Mouse (Mus musculus) neural tube, embryonic 15.5 days (tissue): ENCODE data around the gene Actl6b. TPM values are rescaled to one million over a fixed set of nuclear protein-coding genes. Genes with fewer than 3 reads are reported as not detected.

Experiments used
- ATAC-seq: fragments of 200-750 bp; cut with Nextera tagmentation; 2 replicates; pipeline ENCODE4 v1.8.0; 2017; ENCODE audit warnings: mild to moderate bottlenecking, moderate TSS enrichment, moderate library complexity; ENCODE audit not compliant: low FRiP score
- H3K27ac ChIP-seq: fragments of 300-500 bp; sonication (generic); replicated peaks from 2 replicates; pipeline ENCODE4 v1.5.1; 2015; ENCODE audit warnings: mild to moderate bottlenecking, inconsistent platforms
- H3K27me3 ChIP-seq: fragments of 300-500 bp; sonication (generic); replicated peaks from 2 replicates; pipeline ENCODE4 v1.6.1; 2015; ENCODE audit warnings: inconsistent platforms
- H3K36me3 ChIP-seq: fragments of 300-500 bp; sonication (generic); 2 replicates; pipeline ENCODE4 v1.6.1; 2015; ENCODE audit warnings: inconsistent platforms
- H3K4me1 ChIP-seq: fragments of 300-500 bp; sonication (generic); 2 replicates; pipeline ENCODE4 v1.6.1; 2015; ENCODE audit warnings: inconsistent platforms
- H3K4me2 ChIP-seq: fragments of 300-500 bp; sonication (generic); 2 replicates; pipeline ENCODE4 v1.6.1; 2015; ENCODE audit warnings: inconsistent platforms, mild to moderate bottlenecking, moderate library complexity
- H3K4me3 ChIP-seq: fragments of 300-500 bp; sonication (generic); replicated peaks from 2 replicates; pipeline ENCODE4 v1.5.1; 2015; ENCODE audit warnings: mild to moderate bottlenecking, inconsistent platforms
- H3K9ac ChIP-seq: fragments of 300-500 bp; sonication (generic); replicated peaks from 2 replicates; pipeline ENCODE4 v1.6.1; 2015; ENCODE audit warnings: mild to moderate bottlenecking, inconsistent platforms
- H3K9me3 ChIP-seq: fragments of 300-500 bp; sonication (generic); replicated peaks from 2 replicates; pipeline ENCODE4 v1.6.1; 2016; ENCODE audit warnings: inconsistent platforms
- WGBS: fragments of 180-500 bp; shearing (Covaris S2); methylation state at CpG from one replicate; pipeline ENCODE4 v1.1.7; 2015; ENCODE audit warnings: mixed read lengths; 5-methylcytosine and 5-hydroxymethylcytosine counted together
- polyA plus RNA-seq: library from polyadenylated mRNA; unstranded; fragments of >200 nt; fragmentation: Nextera tagmentation; extraction: Ambion mirVana; gene quantifications from 2 replicates; pipeline ENCODE4 v1.2.1, GENCODE M21; 2015

The Actl6b gene
- polyA plus RNA-seq, 1 experiment from 2014 or later = 258 TPM

DNA sequence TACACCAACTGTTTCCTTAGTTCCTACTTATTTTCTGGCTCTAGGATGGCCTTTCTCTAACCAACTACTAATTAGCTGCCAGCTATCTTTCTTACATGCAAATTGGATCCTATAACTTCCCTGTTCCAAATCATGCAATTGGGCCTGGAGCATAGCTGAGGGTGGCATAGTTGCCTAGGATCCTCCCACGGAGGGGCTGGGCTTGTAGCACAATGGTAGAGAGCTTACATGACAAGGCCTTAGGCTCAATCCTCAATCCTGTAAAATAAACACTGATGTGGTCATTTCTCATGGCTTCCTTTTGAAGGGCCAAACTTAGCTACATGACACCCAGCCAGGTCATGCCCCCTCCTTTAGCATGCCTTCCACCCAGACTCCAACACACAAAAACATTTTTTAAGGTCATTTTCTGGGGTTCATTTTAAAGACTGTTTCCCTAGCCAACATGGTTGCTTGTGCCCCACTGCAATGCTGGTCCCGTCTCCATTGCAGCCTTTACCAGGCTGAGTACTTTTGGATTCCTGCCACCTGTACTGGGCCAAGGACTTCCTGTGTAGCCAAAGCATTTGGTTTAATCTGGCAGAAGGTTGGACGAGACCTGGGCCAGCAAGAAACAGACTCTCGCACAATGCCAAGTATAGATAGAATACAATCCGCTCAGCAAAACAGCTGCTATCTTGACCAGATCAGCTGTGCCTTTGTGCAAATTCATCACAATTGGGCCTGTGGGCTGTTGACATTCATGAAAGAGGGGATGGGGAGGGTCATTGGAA is 11.4 kb upstream of the Actl6b start:
- Histone ChIP-seq H3K9ac (no peak overlapping the region), H3K36me3 (no peaks in the 10 kb centered on the region), H3K27ac (no peak overlapping the region), H3K4me1 (peaks cover 6% of the 10 kb centered on the region), H3K27me3 (no peaks in the 10 kb centered on the region), H3K9me3 (no peaks in the 10 kb centered on the region), H3K4me2 (no peak overlapping the region), H3K4me3 (no peak overlapping the region)
- ATAC-seq = no peak
- 68% methylated on average over 5 of the region's 5 CpGs for WGBS

DNA sequence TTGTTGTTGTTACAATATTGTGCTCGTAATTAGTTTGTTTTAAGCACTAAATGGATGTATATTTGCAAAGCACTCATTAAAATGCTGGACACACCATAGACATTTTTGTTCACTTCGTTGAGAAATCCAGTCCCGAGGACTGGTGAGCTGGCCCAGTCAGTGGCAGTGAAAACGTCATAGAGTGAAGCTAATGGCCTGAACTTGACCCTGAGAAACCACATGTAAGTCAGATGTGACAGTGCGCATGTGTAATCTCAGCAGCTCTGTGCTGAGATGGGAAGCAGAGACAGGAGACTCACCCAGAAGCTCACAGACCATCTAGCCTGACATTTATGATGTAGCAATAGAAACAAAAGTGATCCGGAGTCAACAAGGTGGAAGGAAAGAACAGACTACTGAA is 8.4 kb upstream of the Actl6b start:
- no peak overlapping the region for H3K4me3 ChIP-seq
- no peaks in the 10 kb centered on the region for H3K27me3 ChIP-seq
- WGBS = 62% methylated on average over 6 of the region's 6 CpGs
- no peak for ATAC-seq
- H3K36me3 ChIP-seq = no peaks in the 10 kb centered on the region
- no peaks in the 10 kb centered on the region for H3K4me1 ChIP-seq
- H3K4me2 ChIP-seq = no peak overlapping the region
- no peaks in the 10 kb centered on the region for H3K9me3 ChIP-seq
- H3K27ac ChIP-seq = no peak overlapping the region
- no peak overlapping the region for H3K9ac ChIP-seq

DNA sequence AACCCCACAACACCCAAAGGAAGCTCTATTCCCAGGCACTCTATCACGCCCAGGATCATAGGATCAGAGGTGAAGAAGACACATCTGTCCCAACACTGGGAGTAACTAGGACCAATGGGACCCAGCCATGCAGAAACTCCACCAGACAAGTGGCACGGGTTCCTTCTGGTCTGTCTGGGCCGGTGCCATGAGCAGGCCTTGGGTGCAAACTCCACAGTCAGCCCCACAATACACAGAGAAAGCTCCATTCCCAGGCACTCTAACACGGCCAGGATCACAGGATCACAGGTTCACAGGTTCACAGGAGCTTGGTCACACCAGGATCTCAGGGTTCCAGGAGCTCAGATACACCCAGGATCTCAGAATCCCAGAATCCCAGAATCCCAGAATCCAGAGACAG is 7.7 kb upstream of the Actl6b start:
- no peak overlapping the region for H3K27ac ChIP-seq
- no peaks in the 10 kb centered on the region for H3K9me3 ChIP-seq
- no peak overlapping the region for H3K4me2 ChIP-seq
- no peak overlapping the region for H3K4me3 ChIP-seq
- no peaks in the 10 kb centered on the region for H3K27me3 ChIP-seq
- WGBS = 80% methylated on average over 4 of the region's 4 CpGs
- no peak overlapping the region for H3K9ac ChIP-seq
- no peaks in the 10 kb centered on the region for H3K4me1 ChIP-seq
- H3K36me3 ChIP-seq = no peaks in the 10 kb centered on the region
- no peak for ATAC-seq

DNA sequence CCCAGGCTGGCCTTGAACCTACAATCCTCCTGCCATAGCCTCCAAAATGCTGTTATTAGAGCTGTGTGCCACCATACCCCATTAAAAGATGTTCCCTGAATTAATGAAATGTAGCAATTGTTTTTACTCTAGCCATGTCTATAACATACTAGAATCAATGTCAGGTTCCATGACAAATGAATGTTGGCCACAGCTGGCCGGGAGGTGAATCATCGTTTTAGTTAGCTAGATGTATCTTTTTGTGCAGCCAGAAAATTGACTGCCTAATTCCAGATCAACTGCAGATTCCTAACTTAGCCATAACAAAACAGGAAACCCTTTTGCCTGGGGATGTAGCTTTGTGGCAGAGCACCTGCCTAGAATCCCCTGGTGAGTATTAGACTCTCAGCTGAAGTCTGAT is 3.5 kb upstream of the Actl6b start:
- no peaks in the 10 kb centered on the region for H3K36me3 ChIP-seq
- no peak overlapping the region for H3K9ac ChIP-seq
- H3K4me3 ChIP-seq = no peak overlapping the region
- H3K27ac ChIP-seq = no peak overlapping the region
- H3K27me3 ChIP-seq = no peaks in the 10 kb centered on the region
- H3K4me1 ChIP-seq = peaks cover 18% of the 10 kb centered on the region
- no peaks in the 10 kb centered on the region for H3K9me3 ChIP-seq
- ATAC-seq = no peak
- 87% methylated on average over 2 of the region's 2 CpGs for WGBS
- H3K4me2 ChIP-seq = no peak overlapping the region

DNA sequence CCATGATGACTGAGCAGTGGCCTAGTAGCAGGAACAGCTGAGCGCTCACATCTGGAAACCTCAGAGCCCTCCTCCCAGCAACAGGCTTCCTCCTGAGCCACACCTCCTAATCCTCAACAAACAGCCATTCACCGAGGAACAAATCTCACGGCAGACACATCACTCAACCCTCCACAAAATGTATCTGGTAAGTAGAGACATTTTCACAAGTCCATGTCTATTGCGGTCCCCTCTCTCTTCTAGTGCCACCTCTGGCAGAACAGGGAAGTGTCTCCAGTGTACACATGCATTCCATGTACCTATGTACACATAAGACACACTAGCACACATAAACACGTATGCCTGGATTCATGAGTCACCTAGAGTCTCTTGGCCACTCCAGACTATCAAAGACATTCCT is 2.2 kb upstream of the Actl6b start:
- 77% methylated on average over 5 of the region's 5 CpGs for WGBS
- H3K27me3 ChIP-seq = no peaks in the 10 kb centered on the region
- ATAC-seq = no peak
- no peak overlapping the region for H3K4me3 ChIP-seq
- no peak overlapping the region for H3K27ac ChIP-seq
- no peaks in the 10 kb centered on the region for H3K9me3 ChIP-seq
- no peak overlapping the region for H3K9ac ChIP-seq
- no peak overlapping the region for H3K4me2 ChIP-seq
- H3K4me1 ChIP-seq = peaks cover 23% of the 10 kb centered on the region
- H3K36me3 ChIP-seq = no peaks in the 10 kb centered on the region

DNA sequence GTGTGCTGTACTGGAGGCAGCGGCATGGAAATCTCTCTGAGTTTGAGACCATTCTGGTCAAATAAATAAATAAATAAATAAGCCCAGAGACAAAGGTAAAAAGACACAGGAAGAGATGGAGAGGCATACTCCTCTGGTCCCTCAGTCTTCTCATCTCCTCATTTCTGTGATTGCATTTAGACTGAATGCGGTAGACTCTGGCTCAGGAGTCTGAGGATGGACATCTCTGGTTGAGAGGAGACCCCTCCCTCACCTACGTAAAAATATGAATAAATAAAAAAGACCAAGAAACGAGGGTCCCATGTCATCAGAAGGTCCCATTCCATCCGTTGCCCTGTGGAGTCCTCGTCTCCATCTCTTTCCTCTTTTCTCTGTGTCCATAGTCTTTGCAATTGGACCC is 317 bp upstream of the Actl6b start:
- H3K27me3 ChIP-seq = no peaks in the 10 kb centered on the region
- H3K36me3 ChIP-seq = no peaks in the 10 kb centered on the region
- H3K4me3 ChIP-seq = peak overlapping the region; percentile 69
- peaks cover 23% of the 10 kb centered on the region for H3K4me1 ChIP-seq
- peak overlapping the region; percentile 74 for H3K9ac ChIP-seq
- ATAC-seq = peak; percentile 59; the same call in 1 of the 2 replicates
- H3K9me3 ChIP-seq = no peaks in the 10 kb centered on the region
- WGBS = 28% methylated on average over 6 of the region's 6 CpGs
- peak overlapping the region; percentile 83 for H3K27ac ChIP-seq
- peak overlapping the region; percentile 79 for H3K4me2 ChIP-seq

DNA sequence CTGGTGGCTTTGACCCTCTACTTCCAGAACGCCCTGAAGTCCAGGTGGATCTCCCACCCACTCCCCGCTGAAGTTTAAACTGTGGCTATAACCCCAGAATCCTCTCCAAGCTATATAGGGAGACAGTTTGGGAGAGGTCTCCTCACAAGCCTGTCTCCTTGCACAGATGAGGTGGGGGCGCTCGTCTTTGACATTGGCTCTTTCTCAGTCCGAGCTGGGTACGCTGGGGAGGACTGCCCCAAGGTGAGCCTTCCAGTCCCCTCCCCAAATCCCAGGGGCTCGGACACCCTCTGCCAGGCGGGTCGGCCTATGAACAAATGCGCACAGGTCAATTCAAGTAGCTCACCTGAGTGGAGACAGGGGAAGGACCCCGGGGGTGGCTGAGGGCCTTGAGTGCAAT is 581 bp downstream of the Actl6b start:
- peak; percentile 40; the same call in 1 of the 2 replicates for ATAC-seq
- Histone ChIP-seq H3K27ac (peak overlapping the region; percentile 83), H3K4me1 (peaks cover 23% of the 10 kb centered on the region), H3K27me3 (no peaks in the 10 kb centered on the region), H3K9me3 (no peaks in the 10 kb centered on the region), H3K4me2 (peak overlapping the region; percentile 79), H3K4me3 (peak overlapping the region; percentile 69), H3K36me3 (no peaks in the 10 kb centered on the region), H3K9ac (peak overlapping the region; percentile 74)
- 40% methylated on average over 11 of the region's 11 CpGs for WGBS

DNA sequence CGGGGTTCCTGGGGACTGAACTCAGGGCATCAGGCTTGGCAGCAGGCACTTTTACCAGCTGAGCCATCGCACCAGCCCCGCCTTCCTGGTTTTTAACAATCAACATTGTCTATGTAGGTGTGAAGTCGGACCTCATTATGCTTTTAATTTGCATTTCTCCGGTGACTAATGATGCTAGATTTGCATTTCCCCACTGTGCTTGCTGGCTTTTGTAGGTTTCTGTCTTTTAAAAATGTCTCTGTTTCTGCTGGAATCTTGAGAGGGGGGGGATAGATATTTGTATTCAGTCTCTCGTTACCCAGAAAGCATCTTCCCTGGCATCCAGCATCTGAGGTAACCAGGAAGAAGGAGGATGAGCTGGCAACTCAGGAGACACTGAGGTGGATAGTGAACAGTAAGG is 8.2 kb downstream of the Actl6b start:
- peaks cover 27% of the 10 kb centered on the region for H3K36me3 ChIP-seq
- 51% methylated on average over 6 of the region's 6 CpGs for WGBS
- H3K9ac ChIP-seq = no peak overlapping the region
- no peaks in the 10 kb centered on the region for H3K9me3 ChIP-seq
- ATAC-seq = no peak
- H3K4me3 ChIP-seq = no peak overlapping the region
- no peak overlapping the region for H3K27ac ChIP-seq
- no peak overlapping the region for H3K4me2 ChIP-seq
- no peaks in the 10 kb centered on the region for H3K27me3 ChIP-seq
- H3K4me1 ChIP-seq = no peaks in the 10 kb centered on the region

DNA sequence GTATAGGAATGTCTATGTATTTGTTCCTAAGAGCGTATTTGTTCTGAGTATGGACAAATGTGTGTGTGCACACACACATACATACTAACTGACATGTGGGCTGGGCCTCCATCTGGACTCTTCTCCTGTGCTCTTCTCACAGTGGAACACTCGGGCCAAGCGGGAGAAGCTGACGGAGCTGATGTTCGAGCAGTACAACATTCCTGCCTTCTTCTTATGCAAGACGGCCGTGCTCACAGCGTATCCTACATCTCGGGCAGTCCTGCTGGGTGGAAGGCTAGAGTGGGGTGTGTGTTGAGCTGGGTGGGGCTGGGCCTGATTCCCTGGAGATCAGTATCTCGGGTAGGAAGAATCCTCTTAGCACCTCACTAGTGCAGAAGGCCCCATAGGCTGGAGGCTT is 9.6 kb downstream of the Actl6b start:
- H3K27ac ChIP-seq = no peak overlapping the region
- no peaks in the 10 kb centered on the region for H3K9me3 ChIP-seq
- no peak overlapping the region for H3K4me2 ChIP-seq
- no peak for ATAC-seq
- no peaks in the 10 kb centered on the region for H3K27me3 ChIP-seq
- WGBS = 80% methylated on average over 10 of the region's 10 CpGs
- H3K9ac ChIP-seq = no peak overlapping the region
- peaks cover 30% of the 10 kb centered on the region for H3K36me3 ChIP-seq
- no peaks in the 10 kb centered on the region for H3K4me1 ChIP-seq
- no peak overlapping the region for H3K4me3 ChIP-seq

DNA sequence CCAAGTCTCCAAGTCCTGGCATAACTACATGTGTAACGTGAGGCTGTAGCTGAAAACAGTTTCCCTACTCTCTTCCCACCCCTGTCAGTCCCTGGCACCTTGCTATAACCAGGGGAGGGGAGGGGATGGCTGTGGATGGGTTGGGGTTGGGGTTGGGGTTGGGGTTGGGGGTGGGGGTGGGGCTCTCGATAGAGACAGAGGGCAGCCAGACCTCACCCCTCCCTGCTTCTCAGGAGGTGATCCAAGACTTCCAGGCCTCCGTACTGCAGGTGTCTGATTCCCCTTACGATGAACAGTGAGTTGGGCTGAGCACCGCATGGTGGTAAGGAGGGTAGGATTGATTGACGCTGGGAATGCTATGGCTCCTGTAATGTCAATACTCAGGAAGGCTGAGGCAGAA is 12.4 kb downstream of the Actl6b start:
- no peak overlapping the region for H3K4me2 ChIP-seq
- H3K9ac ChIP-seq = no peak overlapping the region
- no peak overlapping the region for H3K4me3 ChIP-seq
- no peaks in the 10 kb centered on the region for H3K9me3 ChIP-seq
- H3K27me3 ChIP-seq = 0 out of 2 replicates have a peak, but pooled peaks cover 3% of the 10 kb centered on the region
- peaks cover 22% of the 10 kb centered on the region for H3K36me3 ChIP-seq
- H3K4me1 ChIP-seq = no peaks in the 10 kb centered on the region
- ATAC-seq = no peak
- no peak overlapping the region for H3K27ac ChIP-seq
- WGBS = 72% methylated on average over 6 of the region's 6 CpGs

DNA sequence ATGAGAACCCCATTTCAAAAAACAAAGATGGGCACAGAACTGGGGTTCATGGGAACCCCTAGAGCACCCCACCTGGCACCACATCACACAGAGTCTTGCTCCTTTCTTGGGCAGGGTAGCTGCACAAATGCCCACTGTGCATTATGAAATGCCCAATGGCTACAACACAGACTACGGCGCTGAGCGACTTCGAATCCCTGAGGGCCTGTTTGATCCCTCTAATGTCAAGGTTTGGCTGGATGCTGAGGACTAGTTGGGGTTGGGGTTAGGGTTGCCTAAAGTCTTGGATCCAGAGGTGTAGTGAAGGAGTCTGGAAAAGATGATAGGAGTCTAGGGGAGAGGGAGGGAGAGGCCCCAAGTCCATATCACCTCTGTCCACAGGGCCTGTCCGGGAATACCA is 13.1 kb downstream of the Actl6b start:
- Histone ChIP-seq H3K9ac (no peak overlapping the region), H3K4me1 (no peaks in the 10 kb centered on the region), H3K4me3 (no peak overlapping the region), H3K9me3 (no peaks in the 10 kb centered on the region), H3K4me2 (no peak overlapping the region), H3K27me3 (0 out of 2 replicates have a peak, but pooled peaks cover 3% of the 10 kb centered on the region), H3K36me3 (peaks cover 22% of the 10 kb centered on the region), H3K27ac (no peak overlapping the region)
- WGBS = 97% methylated on average over 5 of the region's 5 CpGs
- no peak for ATAC-seq

DNA sequence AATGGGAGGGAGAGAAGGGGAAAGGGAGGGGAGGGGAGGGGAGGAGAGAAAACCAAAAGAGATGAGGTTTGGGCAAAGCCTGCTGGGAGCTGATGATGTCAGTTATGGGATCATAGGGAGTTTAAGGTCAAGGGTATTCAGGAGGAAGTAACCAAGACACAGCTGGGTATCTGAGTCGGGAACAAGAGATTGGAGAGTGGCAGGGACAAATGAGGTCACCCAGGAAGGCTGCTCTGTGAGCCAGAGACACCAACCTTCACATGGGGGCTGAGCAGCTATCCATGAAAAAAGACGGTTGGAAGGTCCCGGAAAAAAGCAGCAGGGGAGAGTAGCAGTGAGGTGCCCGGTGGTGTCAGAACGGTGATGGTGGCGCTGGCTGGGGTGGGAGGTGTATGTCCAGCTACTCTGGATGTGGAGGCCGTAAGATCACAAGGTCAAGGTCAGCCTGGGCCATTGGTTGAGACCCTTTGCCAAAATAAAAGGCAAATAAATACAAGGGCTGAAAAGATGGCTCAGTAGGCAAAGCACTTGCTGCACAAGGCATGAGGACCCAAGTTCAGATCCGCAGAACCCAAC is 15.0 kb downstream of the Actl6b start:
- Histone ChIP-seq H3K4me1 (no peaks in the 10 kb centered on the region), H3K36me3 (peaks cover 19% of the 10 kb centered on the region), H3K9me3 (no peaks in the 10 kb centered on the region), H3K27ac (no peak overlapping the region), H3K9ac (no peak overlapping the region), H3K27me3 (0 out of 2 replicates have a peak, but pooled peaks cover 3% of the 10 kb centered on the region), H3K4me2 (no peak overlapping the region), H3K4me3 (no peak overlapping the region)
- WGBS = 83% methylated on average over 8 of the region's 8 CpGs
- no peak for ATAC-seq
